Mouse (Mus musculus) small intestine, adult 2 months (tissue): ENCODE measurements around the gene Lypd8. TPM values are rescaled to one million over a fixed set of nuclear protein-coding genes. Genes with fewer than 3 reads are reported as not detected.
A peak's percentile ranks its signal among the peaks of the same experiment; 100 is the strongest.

Experiments
- H3K27ac ChIP-seq: fragments of 200-500 bp; 2 replicates; pipeline ENCODE4 v1.5.1; 2012; ENCODE audit warnings: low read depth, low read length, control low read depth, inconsistent platforms; ENCODE audit not compliant: insufficient read depth
- H3K27me3 ChIP-seq: fragments of 200-500 bp; 2 replicates; pipeline ENCODE4 v1.6.1; 2012; ENCODE audit warnings: mild to moderate bottlenecking, moderate library complexity, low read length, inconsistent platforms; ENCODE audit not compliant: control insufficient read depth, insufficient read depth
- H3K36me3 ChIP-seq: fragments of 200-500 bp; 2 replicates; pipeline ENCODE4 v1.6.1; 2012; ENCODE audit warnings: mild to moderate bottlenecking, low read length, control low read depth, inconsistent platforms; ENCODE audit not compliant: control insufficient read depth, insufficient read depth
- H3K4me1 ChIP-seq: fragments of 200-500 bp; 2 replicates; pipeline ENCODE4 v1.6.1; 2012; ENCODE audit warnings: low read length, inconsistent platforms, mixed read lengths; ENCODE audit not compliant: control insufficient read depth, insufficient read depth, insufficient read length
- H3K4me3 ChIP-seq: fragments of 200-500 bp; 2 replicates; pipeline ENCODE4 v1.5.1; 2012; ENCODE audit warnings: low read depth, mild to moderate bottlenecking, control low read depth, inconsistent platforms, low read length, moderate library complexity
- CTCF ChIP-seq: fragments of 200-500 bp; IDR thresholded peaks from 2 replicates; pipeline ENCODE4 v1.5.1; 2012; ENCODE audit warnings: low read depth, mild to moderate bottlenecking, control low read depth, inconsistent platforms, low read length, moderate library complexity, mixed read lengths; ENCODE audit not compliant: insufficient replicate concordance, insufficient read length; ENCODE audit errors: extremely low read depth
- POLR2A ChIP-seq: fragments of 200-500 bp; IDR thresholded peaks from 2 replicates; pipeline ENCODE4 v1.6.1; 2012; ENCODE audit warnings: low read depth, mild to moderate bottlenecking, control low read depth, inconsistent platforms, low read length, moderate library complexity
- WGBS: fragments of 180-500 bp; shearing (Covaris S2); methylation state at CpG from one replicate; pipeline ENCODE4 v1.1.7; 2018; 5-methylcytosine and 5-hydroxymethylcytosine counted together
- polyA plus RNA-seq: library from polyadenylated mRNA; depleted of rRNA; stranded (reverse); fragments of >200 nt; gene quantifications from 2 replicates; pipeline ENCODE4 v1.2.3, GENCODE M21; 2012; rRNA removed

The Lypd8 gene
- 1,520 and 2,382 TPM in 2 replicates for polyA plus RNA-seq

DNA sequence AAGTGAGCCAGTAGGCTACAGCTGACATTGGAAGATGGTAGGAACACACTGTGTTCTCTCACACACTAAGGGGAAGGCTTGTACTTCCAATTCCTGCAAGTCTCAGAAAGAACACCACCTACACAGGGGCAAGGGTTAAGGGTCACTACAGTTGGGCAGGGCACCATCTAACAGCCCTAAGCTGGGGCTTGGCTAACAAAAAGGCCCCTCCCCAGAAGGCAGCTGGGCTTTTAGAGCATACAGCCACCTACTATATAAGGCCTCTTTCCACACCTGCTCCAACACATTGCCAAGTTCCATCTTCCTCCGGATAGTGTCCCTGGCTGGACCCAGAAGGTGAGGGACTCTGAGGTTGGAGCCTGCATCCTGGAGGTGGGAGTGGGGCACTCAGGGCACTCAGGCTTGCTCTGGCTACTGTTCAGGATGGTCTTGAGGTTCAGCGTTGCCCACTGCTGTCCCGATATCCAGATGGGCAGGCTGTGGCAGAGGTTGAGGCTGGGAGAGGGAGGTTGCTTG lies at the start of gene Lypd8:
Gene Lypd8 (plus strand): TSS at position 281 of the 516 bp plus-strand sequence.
- Histone ChIP-seq H3K27me3 (no peaks in the 10 kb centered on the region), H3K36me3 (peaks cover 26% of the 10 kb centered on the region), H3K4me3 (peak within 1 kb of the TSS; percentile 78), H3K27ac (peak within 1 kb of the TSS; percentile 81), H3K4me1 (peaks cover 20% of the 10 kb centered on the region)
- 29% methylated on average over 3 of the region's 3 CpGs for WGBS
- TF ChIP-seq CTCF, result no peak
- TF ChIP-seq POLR2A, result peak; percentile 90

DNA sequence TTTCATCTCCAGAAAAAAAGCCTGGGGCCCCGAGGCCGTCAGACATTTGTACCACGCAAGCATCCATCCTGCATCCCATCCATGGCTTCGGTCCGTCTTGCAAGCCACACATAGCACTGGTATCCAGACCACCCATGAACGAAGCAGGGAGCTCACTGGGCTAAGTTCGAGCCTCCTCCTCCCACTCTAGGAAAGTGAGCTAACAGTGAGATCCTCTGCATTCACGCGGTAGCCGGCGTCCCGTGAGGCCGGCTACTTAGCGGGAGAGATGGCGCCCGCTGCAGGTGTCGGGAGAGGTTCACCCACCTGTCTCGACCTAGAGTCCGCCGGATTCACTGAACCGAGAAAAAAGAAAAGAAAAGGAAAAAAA lies 49.0 kb upstream of the Lypd8 start:
- Histone ChIP-seq H3K4me1 (peaks cover 16% of the 10 kb centered on the region), H3K4me3 (peak overlapping the region; percentile 88), H3K27me3 (no peaks in the 10 kb centered on the region), H3K36me3 (peaks cover 8% of the 10 kb centered on the region), H3K27ac (peak overlapping the region; percentile 25)
- under 1% methylated on average over 21 of the region's 21 CpGs for WGBS
- peak; percentile 62; the same call in 1 of the 2 replicates for TF ChIP-seq POLR2A
- TF ChIP-seq CTCF, result peak; percentile 21; the same call in 1 of the 2 replicates

DNA sequence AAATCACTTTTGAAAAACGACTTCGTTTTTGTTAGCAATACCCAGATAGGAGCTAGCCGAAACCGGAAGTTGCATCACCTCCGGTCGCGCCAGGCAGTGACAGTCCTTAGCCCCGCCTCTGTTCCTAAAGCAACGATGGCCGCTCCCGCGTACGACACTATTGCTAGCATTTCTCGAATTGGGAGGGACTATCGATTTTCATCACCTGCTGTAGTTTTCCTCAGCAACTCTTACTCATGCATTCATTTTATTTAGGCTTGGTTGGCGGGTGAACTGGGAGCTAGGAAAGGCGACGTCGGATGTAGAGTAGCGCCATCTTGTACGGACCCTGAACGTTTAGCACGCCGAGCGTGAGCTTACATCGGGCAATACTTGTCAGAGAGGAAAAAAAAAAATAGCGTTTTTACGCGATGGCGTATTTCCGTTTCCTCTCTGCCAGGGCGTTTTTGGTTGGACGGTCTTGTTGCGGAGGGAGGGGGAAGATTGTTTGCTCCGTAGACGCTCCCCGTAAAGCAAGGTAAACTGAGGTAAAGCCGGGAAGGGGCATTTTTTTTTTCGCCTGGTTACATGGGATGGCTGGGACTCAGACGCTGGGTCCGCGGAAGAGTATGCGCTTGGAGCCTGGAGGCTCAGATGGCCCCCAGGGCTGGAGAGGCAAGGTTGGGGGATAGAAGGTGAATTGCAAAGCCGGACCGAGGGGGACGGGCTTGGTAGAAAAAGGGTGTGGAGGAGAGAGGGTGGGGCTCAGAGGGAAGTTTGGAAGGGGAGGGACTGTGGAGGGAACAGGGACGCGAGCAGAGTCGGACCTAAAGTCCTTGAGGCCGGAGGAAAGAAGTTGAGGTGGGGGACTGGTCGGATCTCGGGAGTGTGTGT lies 48.3 kb upstream of the Lypd8 start, which contains the start of the genes Zfp672 and Sh3bp5l:
Gene Zfp672 (minus strand): TSS at position 64 of the 873 bp plus-strand sequence.
Gene Sh3bp5l (plus strand): TSS at position 449 of the 873 bp plus-strand sequence.
- peak within 1 kb of the TSS; percentile 62 for H3K27ac ChIP-seq
- under 1% methylated on average over 52 of the region's 52 CpGs for WGBS

DNA sequence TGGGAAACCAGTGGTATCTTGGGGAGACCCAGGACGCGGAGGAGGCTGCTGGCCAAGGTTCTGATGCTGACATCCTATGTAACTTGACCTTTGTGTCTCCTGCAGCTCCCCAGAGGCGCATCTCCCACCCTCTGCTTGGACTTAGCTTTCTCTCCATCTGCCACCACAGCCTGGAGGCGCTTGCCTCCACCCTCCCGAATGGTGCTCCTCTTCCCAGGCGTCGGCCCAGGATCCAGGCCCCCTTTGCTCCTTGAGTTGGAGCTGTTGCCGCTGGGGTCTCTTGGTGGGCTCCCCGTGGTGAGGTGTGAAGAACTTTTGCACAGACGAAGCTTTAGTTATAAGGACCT lies 47.7 kb upstream of the Lypd8 start:
- peak overlapping the region; percentile 29; the same call in 1 of the 2 replicates for H3K27ac ChIP-seq
- peak overlapping the region; percentile 88 for H3K4me3 ChIP-seq
- WGBS, result 7% methylated on average over 10 of the region's 10 CpGs
- peaks cover 10% of the 10 kb centered on the region for H3K36me3 ChIP-seq
- peaks cover 16% of the 10 kb centered on the region for H3K4me1 ChIP-seq
- no peaks in the 10 kb centered on the region for H3K27me3 ChIP-seq
- TF ChIP-seq CTCF (no peak), POLR2A (no peak)

More for the DNA sequence above, 48.3 kb upstream of the Lypd8 start, which contains the start of the genes Zfp672 and Sh3bp5l:
- Histone ChIP-seq H3K36me3 (peaks cover 9% of the 10 kb centered on the region), H3K27me3 (no peaks in the 10 kb centered on the region), H3K4me1 (peaks cover 16% of the 10 kb centered on the region), H3K4me3 (peak within 1 kb of the TSS; percentile 88)
- TF ChIP-seq CTCF, result no peak
- no peak; the same call in 1 of the 2 replicates for TF ChIP-seq POLR2A

DNA sequence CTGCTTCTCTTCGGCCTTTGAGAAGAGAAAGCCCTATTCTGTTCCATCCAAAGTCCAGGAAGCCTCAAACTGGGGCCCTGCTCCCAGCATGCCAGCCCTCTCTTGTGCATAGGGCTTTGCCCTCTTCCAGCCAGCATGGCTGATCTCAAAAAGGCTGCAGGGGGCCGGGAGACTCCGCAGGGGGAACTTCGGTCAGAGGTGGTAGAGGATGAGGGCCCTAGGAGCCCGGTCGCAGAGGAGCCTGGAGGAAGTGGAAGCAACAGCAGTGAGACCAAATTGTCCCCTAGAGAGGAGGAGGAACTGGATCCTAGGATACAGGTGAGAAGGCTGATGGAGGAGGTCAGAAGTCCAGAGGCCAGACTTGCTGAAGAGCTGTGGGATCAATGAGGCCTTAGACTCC lies 47.3 kb upstream of the Lypd8 start:
- peak overlapping the region; percentile 88 for H3K4me3 ChIP-seq
- no peak for TF ChIP-seq CTCF
- peaks cover 13% of the 10 kb centered on the region for H3K36me3 ChIP-seq
- 57% methylated on average over 6 of the region's 6 CpGs for WGBS
- H3K4me1 ChIP-seq, result peaks cover 16% of the 10 kb centered on the region
- no peaks in the 10 kb centered on the region for H3K27me3 ChIP-seq
- no peak overlapping the region for H3K27ac ChIP-seq

DNA sequence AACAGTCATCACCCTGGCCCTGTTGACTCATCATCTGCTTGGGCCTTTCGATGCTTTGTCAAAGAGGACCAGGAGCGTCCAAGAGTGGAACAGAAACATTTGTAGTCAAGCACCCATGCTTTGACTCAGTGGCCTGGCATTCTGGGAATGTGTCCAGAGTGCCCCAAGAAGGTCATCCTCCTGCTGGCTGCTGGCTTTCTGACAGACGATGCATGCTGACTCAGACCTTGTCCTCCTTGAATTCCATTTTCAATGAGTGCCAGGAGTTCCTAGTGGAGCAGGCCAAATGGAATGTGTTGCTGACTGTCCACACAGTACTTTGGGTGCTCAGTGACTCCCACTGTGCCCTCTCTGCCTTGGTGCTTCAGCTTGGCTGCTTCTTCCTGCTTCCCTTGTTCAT lies 44.1 kb upstream of the Lypd8 start:
- WGBS, result 77% methylated on average over 3 of the region's 3 CpGs
- H3K36me3 ChIP-seq, result peaks cover 30% of the 10 kb centered on the region
- H3K4me1 ChIP-seq, result peaks cover 9% of the 10 kb centered on the region
- H3K27ac ChIP-seq, result no peak overlapping the region
- no peak for TF ChIP-seq CTCF
- H3K27me3 ChIP-seq, result no peaks in the 10 kb centered on the region
- H3K4me3 ChIP-seq, result no peak overlapping the region

DNA sequence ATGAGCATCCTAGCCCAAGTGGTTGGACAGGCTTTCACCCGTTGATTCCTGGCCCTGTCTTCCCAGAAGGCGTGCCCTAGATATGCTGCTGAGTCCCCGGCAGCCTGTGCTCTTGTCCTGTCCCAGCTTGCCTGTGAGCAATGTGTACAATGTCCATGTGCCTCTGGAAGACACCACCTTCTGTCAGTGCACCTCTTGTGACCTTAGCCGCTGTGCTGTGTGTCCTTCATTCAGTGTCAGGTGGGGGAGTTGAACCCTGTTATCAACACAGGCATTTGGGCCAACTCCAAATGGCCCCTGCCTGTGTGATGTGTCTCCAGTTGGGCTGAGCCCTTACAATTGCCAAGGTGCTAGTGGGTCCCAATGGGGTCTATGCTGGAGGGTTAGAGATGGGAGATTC lies 32.1 kb upstream of the Lypd8 start:
- Histone ChIP-seq H3K27ac (no peak overlapping the region), H3K4me3 (no peak overlapping the region), H3K27me3 (no peaks in the 10 kb centered on the region), H3K4me1 (peaks cover 2% of the 10 kb centered on the region; the same call in 1 of the 2 replicates), H3K36me3 (peaks cover 33% of the 10 kb centered on the region)
- no peak for TF ChIP-seq CTCF
- TF ChIP-seq POLR2A, result no peak
- 68% methylated on average over 4 of the region's 4 CpGs for WGBS
